Mouse (Mus musculus) liver, embryonic 14.5 days (tissue): ENCODE data around the gene Psme4.

Source experiments
- CTCF ChIP-seq: IDR thresholded peaks from 2 replicates; pipeline ENCODE4 v1.5.1; 2016; ENCODE audit warnings: antibody characterized with exemption, low read depth, control low read depth
- EP300 ChIP-seq: IDR thresholded peaks from 2 replicates; pipeline ENCODE4 v1.6.1; 2016; ENCODE audit warnings: antibody characterized with exemption, low read depth

DNA sequence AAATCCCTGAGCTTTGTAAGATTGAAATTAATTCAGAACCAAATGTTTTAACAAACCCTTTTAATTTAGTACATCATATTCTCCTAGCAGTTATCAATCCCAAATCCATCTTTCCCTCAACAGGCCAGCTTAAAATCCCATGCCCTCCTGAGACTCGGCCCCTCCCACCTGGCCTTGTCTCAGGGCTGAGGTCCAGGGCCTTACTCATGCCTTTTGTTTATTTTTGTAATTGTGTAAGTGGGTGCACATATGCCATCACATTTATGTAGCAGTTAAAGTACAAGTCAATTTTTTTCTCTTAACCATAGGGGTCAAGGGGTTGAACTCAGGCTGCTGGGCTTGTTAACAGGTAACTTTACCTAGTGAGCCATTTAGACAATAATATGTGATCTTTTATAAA lies 72.8 kb downstream of the Psme4 start:
- TF ChIP-seq CTCF (no peak), EP300 (no peak)
